Mouse (Mus musculus) lung, postnatal 10 days (tissue): ENCODE measurements around the gene Rbl2.

Experiments
- DNase-seq: peaks from one replicate; pipeline ENCODE4 v3.0.0; 2021

Gene Rbl2

DNA sequence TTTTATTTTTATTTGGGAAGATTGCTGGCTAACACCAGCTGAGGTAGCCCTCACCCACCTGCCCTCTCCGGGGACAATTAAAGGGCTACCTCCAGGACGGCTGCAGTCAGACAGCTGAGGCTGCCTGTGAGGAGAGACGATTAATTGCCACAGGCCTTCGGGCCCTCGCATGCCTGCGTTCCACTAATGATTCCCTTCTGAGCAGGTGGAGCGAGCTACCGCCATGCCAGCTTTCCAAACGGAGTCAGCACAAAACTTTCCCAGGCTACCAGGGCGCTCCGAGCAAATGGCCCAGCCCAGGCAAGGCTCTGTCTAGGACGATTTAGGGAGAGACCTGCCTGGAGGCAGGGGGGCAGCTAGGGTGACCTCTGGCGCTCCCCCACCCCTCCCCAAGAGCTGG is 101.7 kb downstream of the Rbl2 start:
- DNase-seq = no peak
